Mouse (Mus musculus) CH12.LX (cell line): Measurements from ENCODE around the gene Emp1.

Source experiments
- MXI1 ChIP-seq: IDR thresholded peaks from 2 replicates; pipeline ENCODE4 v1.6.1; 2011; ENCODE audit warnings: mild to moderate bottlenecking, low read depth, low read length, improper control_type of control experiment
- POLR2A ChIP-seq: IDR thresholded peaks from 2 replicates; pipeline ENCODE4 v1.6.1; 2011; ENCODE audit warnings: low read depth, mild to moderate bottlenecking, improper control_type of control experiment, low read length
- RCOR1 ChIP-seq: conservative IDR thresholded peaks from 2 replicates; pipeline ENCODE4 v1.6.1; 2012; ENCODE audit warnings: low read depth, mild to moderate bottlenecking, inconsistent platforms, low read length, improper control_type of control experiment
- TCF12 ChIP-seq: IDR thresholded peaks from 2 replicates; pipeline ENCODE4 v1.6.1; 2014; ENCODE audit warnings: low read depth, mild to moderate bottlenecking, inconsistent platforms, low read length, improper control_type of control experiment
- ZKSCAN1 ChIP-seq: IDR thresholded peaks from 2 replicates; pipeline ENCODE4 v1.6.1; 2012; ENCODE audit warnings: low read depth, inconsistent platforms, low read length, improper control_type of control experiment, borderline replicate concordance
- ZMIZ1 ChIP-seq: IDR thresholded peaks from 2 replicates; pipeline ENCODE4 v1.6.1; 2012; ENCODE audit warnings: low read depth, mild to moderate bottlenecking, inconsistent platforms, low read length, improper control_type of control experiment

- TF ChIP-seq ZKSCAN1 (no peak), POLR2A (no peak), RCOR1 (no peak), TCF12 (no peak), ZMIZ1 (no peak), MXI1 (no peak)
These were observed 8.6 kb downstream of the Emp1 start for GRCm38 (mm10) chr6:135370954-135371353.
